Mouse (Mus musculus): ENCODE measurements around the gene Crebl2. TPM values are rescaled to one million over a fixed set of nuclear protein-coding genes. Genes with fewer than 3 reads are reported as not detected.

Crebl2 gene
- polyA plus RNA-seq (2015; fragmentation: Nextera tagmentation; extraction: Ambion mirVana): 3.8 and 3.9 TPM in 2 replicates

GRCm38 (mm10) chr6:134829786-134830700 lies at the start of gene Crebl2:
Crebl2 (plus strand) TSS chr6:134830154.
- H3K4me3 ChIP-seq: peak within 1 kb of the TSS; percentile 75
- no peaks in the 10 kb centered on the region for H3K36me3 ChIP-seq
- peak; percentile 99 for ATAC-seq (replicated peaks)
- peak within 1 kb of the TSS; percentile 71 for H3K9ac ChIP-seq (replicated peaks)
- WGBS: under 1% methylated on average over 57 of the region's 58 CpGs
- no peaks in the 10 kb centered on the region for H3K27me3 ChIP-seq
- H3K4me1 ChIP-seq: peaks cover 18% of the 10 kb centered on the region
- H3K4me2 ChIP-seq (replicated peaks): peak within 1 kb of the TSS; percentile 75
- peak within 1 kb of the TSS; percentile 73 for H3K27ac ChIP-seq (replicated peaks)
- no peaks in the 10 kb centered on the region for H3K9me3 ChIP-seq

GRCm38 (mm10) chr6:134781494-134781913 lies 48.5 kb upstream of the Crebl2 start:
- no peaks in the 10 kb centered on the region for H3K36me3 ChIP-seq
- WGBS: 82% methylated on average over 7 of the region's 7 CpGs
- no peaks in the 10 kb centered on the region for H3K4me1 ChIP-seq
- ATAC-seq (replicated peaks): no peak
- H3K4me2 ChIP-seq (replicated peaks): no peak overlapping the region
- no peaks in the 10 kb centered on the region for H3K27me3 ChIP-seq
- no peak overlapping the region for H3K4me3 ChIP-seq
- H3K9me3 ChIP-seq: no peaks in the 10 kb centered on the region
- H3K9ac ChIP-seq (replicated peaks): no peak overlapping the region
- no peak overlapping the region for H3K27ac ChIP-seq (replicated peaks)

GRCm38 (mm10) chr6:134782900-134783299 lies 47.1 kb upstream of the Crebl2 start:
- Histone ChIP-seq H3K4me2 (replicated peaks) (no peak overlapping the region), H3K27me3 (no peaks in the 10 kb centered on the region), H3K9me3 (no peaks in the 10 kb centered on the region), H3K27ac (replicated peaks) (no peak overlapping the region), H3K36me3 (no peaks in the 10 kb centered on the region), H3K9ac (replicated peaks) (no peak overlapping the region), H3K4me1 (no peaks in the 10 kb centered on the region), H3K4me3 (no peak overlapping the region)
- WGBS: 91% methylated on average over 7 of the region's 7 CpGs
- no peak for ATAC-seq (replicated peaks)

- no peak overlapping the region for H3K4me2 ChIP-seq (replicated peaks)
- peaks cover 12% of the 10 kb centered on the region for H3K4me1 ChIP-seq
- no peaks in the 10 kb centered on the region for H3K9me3 ChIP-seq
- ATAC-seq (replicated peaks): no peak
- no peak overlapping the region for H3K27ac ChIP-seq (replicated peaks)
- H3K4me3 ChIP-seq: no peak overlapping the region
- WGBS: 63% methylated on average over 3 of the region's 3 CpGs
- H3K9ac ChIP-seq (replicated peaks): no peak overlapping the region
- no peaks in the 10 kb centered on the region for H3K27me3 ChIP-seq
- H3K36me3 ChIP-seq: no peaks in the 10 kb centered on the region
Observed at GRCm38 (mm10) chr6:134786426-134786825, 43.5 kb upstream of the Crebl2 start.

GRCm38 (mm10) chr6:134789100-134789499 lies 40.9 kb upstream of the Crebl2 start:
- ATAC-seq (replicated peaks): no peak
- Histone ChIP-seq H3K4me3 (no peak overlapping the region), H3K27me3 (no peaks in the 10 kb centered on the region), H3K9ac (replicated peaks) (no peak overlapping the region), H3K9me3 (no peaks in the 10 kb centered on the region), H3K4me2 (replicated peaks) (no peak overlapping the region), H3K4me1 (peaks cover 27% of the 10 kb centered on the region), H3K27ac (replicated peaks) (no peak overlapping the region), H3K36me3 (no peaks in the 10 kb centered on the region)
- WGBS: 45% methylated on average over 6 of the region's 6 CpGs

- Histone ChIP-seq H3K9ac (replicated peaks) (peak overlapping the region; percentile 65), H3K9me3 (no peaks in the 10 kb centered on the region), H3K4me1 (peaks cover 28% of the 10 kb centered on the region), H3K4me2 (replicated peaks) (peak overlapping the region; percentile 67), H3K27ac (replicated peaks) (peak overlapping the region; percentile 86), H3K4me3 (peak overlapping the region; percentile 76), H3K27me3 (no peaks in the 10 kb centered on the region), H3K36me3 (no peaks in the 10 kb centered on the region)
- ATAC-seq (replicated peaks): no peak
- under 1% methylated on average over 46 of the region's 46 CpGs for WGBS
Observed at GRCm38 (mm10) chr6:134791251-134792118, 38.5 kb upstream of the Crebl2 start.

GRCm38 (mm10) chr6:134792141-134793045 lies 37.6 kb upstream of the Crebl2 start, which contains the start of gene Dusp16:
Dusp16 (minus strand) TSS chr6:134792625.
- Histone ChIP-seq H3K4me1 (peaks cover 28% of the 10 kb centered on the region), H3K27me3 (no peaks in the 10 kb centered on the region), H3K9ac (replicated peaks) (peak within 1 kb of the TSS; percentile 65), H3K4me3 (peak within 1 kb of the TSS; percentile 76), H3K36me3 (no peaks in the 10 kb centered on the region), H3K27ac (replicated peaks) (peak within 1 kb of the TSS; percentile 86), H3K4me2 (replicated peaks) (peak within 1 kb of the TSS; percentile 67), H3K9me3 (no peaks in the 10 kb centered on the region)
- peak; percentile 92 for ATAC-seq (replicated peaks)
- WGBS: under 1% methylated on average over 90 of the region's 108 CpGs

- peak; percentile 11 for ATAC-seq (replicated peaks)
Observed at GRCm38 (mm10) chr6:134793046-134793806, 36.7 kb upstream of the Crebl2 start.

GRCm38 (mm10) chr6:134793911-134794520 lies 35.9 kb upstream of the Crebl2 start:
- H3K27ac ChIP-seq (replicated peaks): no peak overlapping the region
- H3K9ac ChIP-seq (replicated peaks): no peak overlapping the region
- H3K27me3 ChIP-seq: no peaks in the 10 kb centered on the region
- no peaks in the 10 kb centered on the region for H3K9me3 ChIP-seq
- H3K4me2 ChIP-seq (replicated peaks): peak overlapping the region; percentile 24
- H3K4me1 ChIP-seq: peaks cover 28% of the 10 kb centered on the region
- 14% methylated on average over 21 of the region's 21 CpGs for WGBS
- H3K36me3 ChIP-seq: no peaks in the 10 kb centered on the region
- peak; percentile 27 for ATAC-seq (replicated peaks)
- H3K4me3 ChIP-seq: peak overlapping the region; percentile 15

More at GRCm38 (mm10) chr6:134793046-134793806, 36.7 kb upstream of the Crebl2 start:
- Histone ChIP-seq H3K4me2 (replicated peaks) (peak overlapping the region; percentile 67), H3K4me3 (peak overlapping the region; percentile 76), H3K27me3 (no peaks in the 10 kb centered on the region), H3K27ac (replicated peaks) (peak overlapping the region; percentile 36; the same call in 1 of the 2 replicates), H3K36me3 (no peaks in the 10 kb centered on the region), H3K9me3 (no peaks in the 10 kb centered on the region), H3K9ac (replicated peaks) (peak overlapping the region; percentile 65), H3K4me1 (peaks cover 28% of the 10 kb centered on the region)
- 48% methylated on average over 21 of the region's 21 CpGs for WGBS

GRCm38 (mm10) chr6:134796297-134796696 lies 33.7 kb upstream of the Crebl2 start:
- Histone ChIP-seq H3K4me1 (peaks cover 18% of the 10 kb centered on the region), H3K9me3 (no peaks in the 10 kb centered on the region), H3K4me2 (replicated peaks) (no peak overlapping the region), H3K27me3 (no peaks in the 10 kb centered on the region), H3K27ac (replicated peaks) (no peak overlapping the region), H3K4me3 (no peak overlapping the region), H3K9ac (replicated peaks) (no peak overlapping the region), H3K36me3 (no peaks in the 10 kb centered on the region)
- ATAC-seq (replicated peaks): no peak
- 93% methylated on average over 10 of the region's 10 CpGs for WGBS

All from forebrain, embryonic 15.5 days (tissue).